Mouse (Mus musculus): ENCODE results near the gene Prdm9. TPM values are rescaled to one million over a fixed set of nuclear protein-coding genes. Genes with fewer than 3 reads are reported as not detected.
"Not testable (repeated sequence)": the region's sequence is repeated elsewhere in the genome, so short reads cannot be mapped to it uniquely, and the experiment has no call there.

Gene Prdm9
- polyA plus RNA-seq, 1 experiment from 2014 or later: 0.85 TPM

DNA sequence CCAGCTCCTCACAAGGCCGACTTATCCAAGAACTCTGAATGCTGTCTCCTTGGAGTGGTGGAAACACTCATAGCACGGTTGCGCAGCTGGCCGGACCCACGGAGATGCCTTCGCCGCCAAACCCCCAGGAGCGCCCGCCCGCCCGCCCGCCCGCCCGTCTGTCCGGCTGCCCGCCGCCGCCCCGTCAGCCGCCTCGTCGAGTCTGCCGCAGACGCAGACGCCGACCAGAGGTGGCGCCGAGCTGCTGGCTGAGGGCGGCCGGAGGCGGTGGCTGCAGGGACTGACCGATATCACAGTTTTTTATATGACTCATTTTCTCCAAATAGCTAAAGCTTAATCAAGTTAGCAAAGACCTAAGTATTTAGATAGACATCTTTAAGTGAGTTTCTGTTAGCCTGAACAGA, 13.1 kb upstream of the Prdm9 start:
- WGBS: 2% methylated on average over 31 of the region's 32 CpGs
- DNase-seq (ENCODE audit: low spot score) (peak; percentile 64), ATAC-seq (ENCODE audit: low FRiP score) (peak; percentile 78; the same call in 1 of the 2 replicates)
- no peak overlapping the region for H3K27ac ChIP-seq (ENCODE audit: low read depth, low read length)
- no peaks in the 10 kb centered on the region for H3K9me3 ChIP-seq (ENCODE audit: control insufficient read depth, low read length)
- no peaks in the 10 kb centered on the region for H3K27me3 ChIP-seq (ENCODE audit: control insufficient read depth, insufficient read depth, low read length)
- peak overlapping the region; percentile 39 for H3K4me2 ChIP-seq (replicated peaks; ENCODE audit: low read depth, low read length)
- peak overlapping the region; percentile 30 for H3K4me3 ChIP-seq (ENCODE audit: low read depth, low read length)
- no peaks in the 10 kb centered on the region for H3K4me1 ChIP-seq (replicated peaks; ENCODE audit: control insufficient read depth, insufficient read depth, low read length)
- H3K36me3 ChIP-seq (ENCODE audit: control insufficient read depth, insufficient read depth, low read length): no peaks in the 10 kb centered on the region
- H3K9ac ChIP-seq (ENCODE audit: low read depth, low read length): no peak overlapping the region

DNA sequence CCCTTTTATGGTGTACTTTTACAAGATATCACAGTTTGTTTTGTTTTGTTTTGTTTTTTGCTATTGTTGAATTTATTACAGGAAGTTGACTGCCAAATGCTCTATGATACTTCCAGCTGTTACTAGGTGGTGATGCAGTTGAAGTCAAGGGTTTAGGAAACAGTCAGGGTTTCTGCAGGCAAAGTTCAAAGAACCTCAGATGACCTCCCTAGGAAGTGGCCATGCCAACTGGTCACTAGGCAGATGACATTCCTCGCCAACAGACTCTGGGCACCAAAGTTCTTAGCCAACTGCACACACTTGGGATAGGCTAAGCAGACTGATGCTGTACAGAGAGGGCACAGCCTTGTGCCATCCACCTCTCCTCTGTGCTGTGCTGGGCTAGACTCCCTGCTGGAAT, 10.9 kb upstream of the Prdm9 start:
- Histone ChIP-seq H3K4me3 (ENCODE audit: low read depth, low read length) (no peak overlapping the region), H3K9ac (ENCODE audit: low read depth, low read length) (no peak overlapping the region), H3K4me2 (replicated peaks; ENCODE audit: low read depth, low read length) (no peak overlapping the region), H3K27ac (ENCODE audit: low read depth, low read length) (no peak overlapping the region), H3K36me3 (ENCODE audit: control insufficient read depth, insufficient read depth, low read length) (no peaks in the 10 kb centered on the region), H3K4me1 (replicated peaks; ENCODE audit: control insufficient read depth, insufficient read depth, low read length) (no peaks in the 10 kb centered on the region), H3K9me3 (ENCODE audit: control insufficient read depth, low read length) (no peaks in the 10 kb centered on the region), H3K27me3 (ENCODE audit: control insufficient read depth, insufficient read depth, low read length) (no peaks in the 10 kb centered on the region)
- ATAC-seq (ENCODE audit: low FRiP score) (no peak), DNase-seq (ENCODE audit: low spot score) (no peak)
- WGBS: 70% methylated on average over 1 of the region's 1 CpGs

- 64% methylated on average over 5 of the region's 5 CpGs for WGBS
- Histone ChIP-seq H3K4me1 (replicated peaks; ENCODE audit: control insufficient read depth, insufficient read depth, low read length) (no peaks in the 10 kb centered on the region), H3K27ac (ENCODE audit: low read depth, low read length) (no peak overlapping the region), H3K4me2 (replicated peaks; ENCODE audit: low read depth, low read length) (no peak overlapping the region), H3K4me3 (ENCODE audit: low read depth, low read length) (no peak overlapping the region), H3K9ac (ENCODE audit: low read depth, low read length) (no peak overlapping the region), H3K36me3 (ENCODE audit: control insufficient read depth, insufficient read depth, low read length) (no peaks in the 10 kb centered on the region), H3K27me3 (ENCODE audit: control insufficient read depth, insufficient read depth, low read length) (no peaks in the 10 kb centered on the region), H3K9me3 (ENCODE audit: control insufficient read depth, low read length) (no peaks in the 10 kb centered on the region)
- no peak for ATAC-seq (ENCODE audit: low FRiP score)
- no peak for DNase-seq (ENCODE audit: low spot score)
Observed at GRCm38 (mm10) chr17:15566908-15567307, 2.8 kb upstream of the Prdm9 start.

DNA sequence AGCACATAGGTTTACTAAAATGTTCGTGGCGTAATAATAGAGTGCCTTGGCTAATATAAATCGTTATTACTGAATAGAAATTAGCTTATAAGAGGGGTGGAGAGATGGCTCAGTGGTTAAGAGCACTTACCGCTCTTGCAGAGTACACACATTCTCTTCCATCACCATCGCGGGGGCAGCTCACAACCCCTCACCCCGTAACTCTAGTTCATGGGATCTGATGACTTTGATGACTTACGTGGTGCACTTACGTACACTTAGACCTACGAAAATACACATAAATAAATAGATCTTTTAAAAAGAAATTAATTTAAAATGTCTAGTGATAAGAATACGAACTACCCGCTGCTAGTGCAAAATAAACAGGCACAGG, 760 bp upstream of the Prdm9 start:
- H3K4me1 ChIP-seq (replicated peaks; ENCODE audit: control insufficient read depth, insufficient read depth, low read length): no peaks in the 10 kb centered on the region
- 54% methylated on average over 12 of the region's 12 CpGs for WGBS
- H3K4me3 ChIP-seq (ENCODE audit: low read depth, low read length): peak overlapping the region; percentile 46

GRCm38 (mm10) chr17:15559946-15560345, 4.2 kb downstream of the Prdm9 start:
- Histone ChIP-seq H3K4me1 (replicated peaks; ENCODE audit: control insufficient read depth, insufficient read depth, low read length) (no peaks in the 10 kb centered on the region), H3K27me3 (ENCODE audit: control insufficient read depth, insufficient read depth, low read length) (no peaks in the 10 kb centered on the region), H3K27ac (ENCODE audit: low read depth, low read length) (no peak overlapping the region), H3K36me3 (ENCODE audit: control insufficient read depth, insufficient read depth, low read length) (no peaks in the 10 kb centered on the region), H3K4me2 (replicated peaks; ENCODE audit: low read depth, low read length) (no peak overlapping the region), H3K9me3 (ENCODE audit: control insufficient read depth, low read length) (no peaks in the 10 kb centered on the region), H3K4me3 (ENCODE audit: low read depth, low read length) (no peak overlapping the region), H3K9ac (ENCODE audit: low read depth, low read length) (no peak overlapping the region)
- 98% methylated on average over 2 of the region's 2 CpGs for WGBS
- ATAC-seq (ENCODE audit: low FRiP score) (no peak), DNase-seq (ENCODE audit: low spot score) (no peak)

More for the DNA sequence above, 760 bp upstream of the Prdm9 start:
- Histone ChIP-seq H3K27ac (ENCODE audit: low read depth, low read length) (no peak overlapping the region), H3K27me3 (ENCODE audit: control insufficient read depth, insufficient read depth, low read length) (no peaks in the 10 kb centered on the region), H3K9me3 (ENCODE audit: control insufficient read depth, low read length) (no peaks in the 10 kb centered on the region), H3K4me2 (replicated peaks; ENCODE audit: low read depth, low read length) (peak overlapping the region; percentile 49), H3K36me3 (ENCODE audit: control insufficient read depth, insufficient read depth, low read length) (no peaks in the 10 kb centered on the region), H3K9ac (ENCODE audit: low read depth, low read length) (peak overlapping the region; percentile 31; the same call in 1 of the 2 replicates)
- DNase-seq (ENCODE audit: low spot score): peak; percentile 28
- ATAC-seq (ENCODE audit: low FRiP score): peak; percentile 11; the same call in 1 of the 2 replicates

- 37% methylated on average over 1 of the region's 1 CpGs for WGBS
- Histone ChIP-seq H3K36me3 (ENCODE audit: control insufficient read depth, insufficient read depth, low read length) (no peaks in the 10 kb centered on the region), H3K27ac (ENCODE audit: low read depth, low read length) (no peak overlapping the region), H3K9me3 (ENCODE audit: control insufficient read depth, low read length) (no peaks in the 10 kb centered on the region), H3K4me2 (replicated peaks; ENCODE audit: low read depth, low read length) (no peak overlapping the region), H3K4me1 (replicated peaks; ENCODE audit: control insufficient read depth, insufficient read depth, low read length) (no peaks in the 10 kb centered on the region), H3K4me3 (ENCODE audit: low read depth, low read length) (no peak overlapping the region), H3K27me3 (ENCODE audit: control insufficient read depth, insufficient read depth, low read length) (no peaks in the 10 kb centered on the region), H3K9ac (ENCODE audit: low read depth, low read length) (no peak overlapping the region)
- ATAC-seq (ENCODE audit: low FRiP score) (no peak), DNase-seq (ENCODE audit: low spot score) (no peak)
Observed at GRCm38 (mm10) chr17:15549713-15550112, 14.4 kb downstream of the Prdm9 start.

DNA sequence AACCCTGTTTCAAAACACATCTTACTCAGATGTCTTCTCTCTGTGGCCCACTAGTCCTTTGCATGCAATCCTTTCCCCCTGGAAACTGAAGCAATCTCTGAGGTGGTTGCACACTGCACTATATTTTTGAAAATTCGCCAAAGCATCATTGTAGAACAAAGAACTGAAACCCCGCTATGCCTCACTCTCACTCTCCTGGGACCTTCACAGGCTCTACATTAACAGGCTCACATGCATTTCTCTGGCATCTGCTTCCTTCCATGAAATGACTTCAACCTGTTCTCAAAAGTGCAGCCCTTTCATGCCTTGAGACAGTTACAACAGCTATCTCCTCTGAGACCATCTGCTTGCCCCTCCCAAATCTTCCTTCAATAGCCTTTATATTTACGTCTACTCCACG, 17.7 kb downstream of the Prdm9 start:
- DNase-seq (ENCODE audit: low spot score): no peak
- Histone ChIP-seq H3K9ac (ENCODE audit: low read depth, low read length) (no peak overlapping the region), H3K9me3 (ENCODE audit: control insufficient read depth, low read length) (no peaks in the 10 kb centered on the region), H3K27ac (ENCODE audit: low read depth, low read length) (no peak overlapping the region), H3K36me3 (ENCODE audit: control insufficient read depth, insufficient read depth, low read length) (no peaks in the 10 kb centered on the region), H3K4me2 (replicated peaks; ENCODE audit: low read depth, low read length) (no peak overlapping the region), H3K27me3 (ENCODE audit: control insufficient read depth, insufficient read depth, low read length) (no peaks in the 10 kb centered on the region), H3K4me1 (replicated peaks; ENCODE audit: control insufficient read depth, insufficient read depth, low read length) (no peaks in the 10 kb centered on the region), H3K4me3 (ENCODE audit: low read depth, low read length) (no peak overlapping the region)
- no peak for ATAC-seq (ENCODE audit: low FRiP score)
- 79% methylated on average over 4 of the region's 4 CpGs for WGBS

DNA sequence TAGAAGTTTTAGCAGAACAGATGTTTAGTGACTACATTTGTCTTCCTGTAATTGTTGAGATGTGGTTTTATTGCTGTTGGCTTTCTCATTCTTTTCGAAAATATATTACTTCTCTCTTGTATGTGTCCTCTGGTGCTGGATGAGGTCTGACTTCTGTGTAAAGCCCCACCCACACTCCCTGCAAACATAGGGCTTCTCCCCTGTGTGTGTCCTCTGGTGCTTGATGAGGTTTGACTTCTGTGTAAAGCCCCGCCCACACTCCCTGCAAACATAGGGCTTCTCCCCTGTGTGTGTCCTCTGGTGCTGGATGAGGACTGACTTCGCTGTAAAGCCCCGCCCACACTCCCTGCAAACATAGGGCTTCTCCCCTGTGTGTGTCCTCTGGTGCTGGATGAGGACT, 20.3 kb downstream of the Prdm9 start:
- not testable (repeated sequence) for DNase-seq (ENCODE audit: low spot score); H3K4me1 ChIP-seq (replicated peaks; ENCODE audit: control insufficient read depth, insufficient read depth, low read length); H3K27ac ChIP-seq (ENCODE audit: low read depth, low read length); H3K36me3 ChIP-seq (ENCODE audit: control insufficient read depth, insufficient read depth, low read length); H3K4me3 ChIP-seq (ENCODE audit: low read depth, low read length); H3K9me3 ChIP-seq (ENCODE audit: control insufficient read depth, low read length); H3K27me3 ChIP-seq (ENCODE audit: control insufficient read depth, insufficient read depth, low read length); H3K4me2 ChIP-seq (replicated peaks; ENCODE audit: low read depth, low read length); ATAC-seq (ENCODE audit: low FRiP score); H3K9ac ChIP-seq (ENCODE audit: low read depth, low read length)
- WGBS: 80% methylated on average over 2 of the region's 4 CpGs

DNA sequence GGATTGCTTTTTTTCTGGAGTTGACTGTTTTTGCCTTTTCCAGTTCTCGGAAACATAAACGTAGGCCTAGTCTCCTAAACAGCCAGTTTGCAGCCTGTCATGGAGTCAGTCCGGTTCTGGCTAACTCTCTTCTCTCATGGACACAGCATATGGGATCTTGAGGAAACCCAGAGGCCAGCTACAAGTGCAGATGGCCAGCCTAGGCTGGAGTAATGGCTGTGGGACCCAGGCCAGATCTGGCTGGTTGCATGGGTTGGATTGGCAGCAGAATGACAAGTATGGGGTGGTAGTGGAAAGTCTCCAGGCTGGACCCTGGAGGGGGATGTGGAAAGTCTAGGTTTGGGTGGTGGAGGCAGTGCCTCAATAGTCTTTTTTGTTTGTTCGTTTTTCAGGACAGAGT, 23.8 kb downstream of the Prdm9 start:
- H3K27ac ChIP-seq (ENCODE audit: low read depth, low read length): no peak overlapping the region
- ATAC-seq (ENCODE audit: low FRiP score) (no peak), DNase-seq (ENCODE audit: low spot score) (no peak)
- no peak overlapping the region for H3K4me3 ChIP-seq (ENCODE audit: low read depth, low read length)
- H3K36me3 ChIP-seq (ENCODE audit: control insufficient read depth, insufficient read depth, low read length): no peaks in the 10 kb centered on the region
- no peak overlapping the region for H3K4me2 ChIP-seq (replicated peaks; ENCODE audit: low read depth, low read length)
- H3K4me1 ChIP-seq (replicated peaks; ENCODE audit: control insufficient read depth, insufficient read depth, low read length): no peaks in the 10 kb centered on the region
- no peaks in the 10 kb centered on the region for H3K9me3 ChIP-seq (ENCODE audit: control insufficient read depth, low read length)
- 82% methylated on average over 4 of the region's 4 CpGs for WGBS
- H3K9ac ChIP-seq (ENCODE audit: low read depth, low read length): no peak overlapping the region
- H3K27me3 ChIP-seq (ENCODE audit: control insufficient read depth, insufficient read depth, low read length): peaks cover 7% of the 10 kb centered on the region; the same call in 1 of the 2 replicates
